Mouse (Mus musculus) urinary bladder, postnatal 4 days (tissue): ENCODE results near the gene Gm45140.

ENCODE experiments used
- DNase-seq, 2 experiments: peaks; one replicate each; pipeline ENCODE4 v3.0.0; 2021 to 2022; ENCODE audit warnings: low spot score in 2 of 2

Gm45140 gene

GRCm38 (mm10) chr6:87845031-87845695 is 9.6 kb upstream of the Gm45140 start:
- no peak for DNase-seq

- no peak for DNase-seq
Measured at GRCm38 (mm10) chr6:87842254-87842653, 6.7 kb upstream of the Gm45140 start.

GRCm38 (mm10) chr6:87841635-87842034 is 6.0 kb upstream of the Gm45140 start:
- DNase-seq: no peak

- no peak for DNase-seq
Measured at GRCm38 (mm10) chr6:87839797-87840341, 4.3 kb upstream of the Gm45140 start.

- peak; percentile 90 to 93 for DNase-seq
Measured at GRCm38 (mm10) chr6:87838551-87839197, 3.1 kb upstream of the Gm45140 start, which contains the start of gene Isy1. TSS of gene Isy1 (minus strand) at chr6:87838798.

GRCm38 (mm10) chr6:87820366-87820765 is 15.2 kb downstream of the Gm45140 start:
- DNase-seq: no peak

- no peak for DNase-seq
Measured at GRCm38 (mm10) chr6:87814486-87814885, 21.1 kb downstream of the Gm45140 start.

- peak in 1 of 2 experiments; percentile 46 for DNase-seq
Measured at GRCm38 (mm10) chr6:87812656-87813055, 22.9 kb downstream of the Gm45140 start.

- DNase-seq: peak; percentile 91 to 94
Measured at GRCm38 (mm10) chr6:87811675-87812338, 23.8 kb downstream of the Gm45140 start, which contains the start of gene Rab43. TSS of gene Rab43 (minus strand) at chr6:87812164.

- DNase-seq: peak; percentile 48 to 69
Measured at GRCm38 (mm10) chr6:87810713-87811669, 24.6 kb downstream of the Gm45140 start.

GRCm38 (mm10) chr6:87810311-87810710 is 25.3 kb downstream of the Gm45140 start:
- no peak for DNase-seq

GRCm38 (mm10) chr6:87809651-87810161 is 25.9 kb downstream of the Gm45140 start:
- peak in 1 of 2 experiments; percentile 52 for DNase-seq

- DNase-seq: no peak
Measured at GRCm38 (mm10) chr6:87809144-87809543, 26.5 kb downstream of the Gm45140 start.

- DNase-seq: no peak
Measured at GRCm38 (mm10) chr6:87808521-87808920, 27.1 kb downstream of the Gm45140 start.

GRCm38 (mm10) chr6:87807735-87808440 is 27.7 kb downstream of the Gm45140 start:
- peak in 1 of 2 experiments; percentile 57 for DNase-seq

GRCm38 (mm10) chr6:87806857-87807256 is 28.7 kb downstream of the Gm45140 start:
- no peak for DNase-seq

- DNase-seq: no peak
Measured at GRCm38 (mm10) chr6:87806028-87806427, 29.6 kb downstream of the Gm45140 start.

- DNase-seq: peak in 1 of 2 experiments; percentile 53
Measured at GRCm38 (mm10) chr6:87805448-87805847, 30.1 kb downstream of the Gm45140 start.

GRCm38 (mm10) chr6:87804886-87805285 is 30.7 kb downstream of the Gm45140 start:
- peak in 1 of 2 experiments; percentile 33 for DNase-seq

- DNase-seq: no peak
Measured at GRCm38 (mm10) chr6:87804036-87804435, 31.6 kb downstream of the Gm45140 start.
